Mouse (Mus musculus) adrenal gland, adult (tissue): ENCODE measurements at regions not wholly inside any gene's neighbourhood (a gene's known extent, or its start where the extent isn't known, plus 50 kb on each side); places are given as distances from the start of the nearest gene placed in this dataset.

Experiments
- DNase-seq, 2 experiments: peaks; one replicate each; pipeline ENCODE4 v3.0.0; 2022 to 2023; ENCODE audit warnings: low spot score in 1 of 2; ENCODE audit not compliant: inconsistent age in 2 of 2

GRCm38 (mm10) chr11:19226756-19227155 is 208.0 kb upstream of the Meis1 start:
- DNase-seq = no peak

GRCm38 (mm10) chr11:19227716-19228115 is 208.9 kb upstream of the Meis1 start:
- no peak for DNase-seq

- DNase-seq = no peak
These were observed 227.8 kb upstream of the Meis1 start for GRCm38 (mm10) chr11:19246390-19247114.

GRCm38 (mm10) chr11:19253605-19254004 is 234.8 kb upstream of the Meis1 start:
- no peak for DNase-seq

- DNase-seq = no peak
These were observed 235.4 kb upstream of the Meis1 start for GRCm38 (mm10) chr11:19254183-19254582.

- DNase-seq = no peak
These were observed 238.8 kb upstream of the Meis1 start for GRCm38 (mm10) chr11:19257549-19257948.

GRCm38 (mm10) chr11:19262832-19263231 is 244.0 kb upstream of the Meis1 start:
- no peak for DNase-seq

GRCm38 (mm10) chr11:19264798-19265671 is 246.2 kb upstream of the Meis1 start:
- DNase-seq = no peak

GRCm38 (mm10) chr11:19265672-19265972 is 246.8 kb upstream of the Meis1 start:
- DNase-seq = no peak

- no peak for DNase-seq
These were observed 272.2 kb upstream of the Meis1 start for GRCm38 (mm10) chr11:19290971-19291370.

- no peak for DNase-seq
These were observed 280.6 kb upstream of the Meis1 start for GRCm38 (mm10) chr11:19299411-19299810.

- no peak for DNase-seq
These were observed 287.9 kb upstream of the Meis1 start for GRCm38 (mm10) chr11:19306687-19307086.

- DNase-seq = no peak
These were observed 312.0 kb upstream of the Meis1 start for GRCm38 (mm10) chr11:19330685-19331239.

GRCm38 (mm10) chr11:19332274-19332673 is 313.5 kb upstream of the Meis1 start:
- no peak for DNase-seq

GRCm38 (mm10) chr11:19332727-19333126 is 313.9 kb upstream of the Meis1 start:
- no peak for DNase-seq

- DNase-seq = no peak
These were observed 315.2 kb upstream of the Meis1 start for GRCm38 (mm10) chr11:19333908-19334487.

- no peak for DNase-seq
These were observed 316.6 kb upstream of the Meis1 start for GRCm38 (mm10) chr11:19335384-19335783.

GRCm38 (mm10) chr11:19339721-19340317 is 321.0 kb upstream of the Meis1 start:
- DNase-seq = no peak

- no peak for DNase-seq
These were observed 322.1 kb upstream of the Meis1 start for GRCm38 (mm10) chr11:19340889-19341288.

- no peak for DNase-seq
These were observed 322.6 kb upstream of the Meis1 start for GRCm38 (mm10) chr11:19341379-19341778.

- DNase-seq = no peak
These were observed 324.0 kb upstream of the Meis1 start for GRCm38 (mm10) chr11:19342803-19343202.
